Mouse (Mus musculus): ENCODE measurements at regions not wholly inside any gene's neighbourhood (a gene's known extent, or its start where the extent isn't known, plus 50 kb on each side); places are given as distances from the start of the nearest gene placed in this dataset.

DNA sequence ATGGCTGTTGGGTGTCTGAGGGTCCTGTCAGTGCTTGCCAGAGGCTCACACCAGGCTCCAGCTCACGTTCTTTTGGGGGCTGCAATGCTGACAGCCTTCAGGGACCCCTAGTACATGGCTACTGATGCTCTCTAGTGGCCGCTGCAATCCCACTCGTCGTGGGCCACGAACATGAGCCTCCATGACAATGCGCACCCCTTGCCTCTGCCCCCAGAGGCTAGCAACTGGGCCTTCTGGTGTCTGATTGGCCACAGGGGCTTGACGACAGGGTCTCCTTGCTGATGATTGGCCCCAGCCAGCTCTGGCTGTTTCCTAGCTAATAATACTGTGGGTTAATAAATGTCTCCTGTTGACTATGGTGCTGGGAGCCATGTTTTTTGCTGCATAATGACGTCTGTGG lies 61.1 kb downstream of the Rtl1 start:
- in situ Hi-C loops (cut with MboI, MseI) = no loop called here

DNA sequence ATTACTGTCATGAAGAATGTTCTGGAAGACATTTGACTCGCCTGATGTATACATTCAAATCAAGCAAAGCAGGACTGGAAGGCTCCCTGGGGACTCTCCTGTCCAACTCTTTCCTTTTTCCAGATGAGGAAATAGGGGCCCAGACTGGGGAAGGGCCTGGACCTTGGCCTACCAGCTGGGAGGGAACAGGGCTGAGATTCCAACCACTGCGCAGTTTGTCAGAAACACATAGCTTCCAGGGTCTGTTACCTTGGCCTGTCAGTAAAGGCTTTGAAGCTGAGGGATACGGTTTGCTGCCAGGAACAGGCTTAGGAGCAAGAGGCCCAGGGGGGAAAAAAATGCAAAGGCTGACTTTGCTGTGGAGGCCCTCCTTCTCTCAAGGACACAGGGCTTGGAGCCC lies 61.5 kb downstream of the Rtl1 start:
- in situ Hi-C loops (cut with MboI, MseI) = no loop called here

DNA sequence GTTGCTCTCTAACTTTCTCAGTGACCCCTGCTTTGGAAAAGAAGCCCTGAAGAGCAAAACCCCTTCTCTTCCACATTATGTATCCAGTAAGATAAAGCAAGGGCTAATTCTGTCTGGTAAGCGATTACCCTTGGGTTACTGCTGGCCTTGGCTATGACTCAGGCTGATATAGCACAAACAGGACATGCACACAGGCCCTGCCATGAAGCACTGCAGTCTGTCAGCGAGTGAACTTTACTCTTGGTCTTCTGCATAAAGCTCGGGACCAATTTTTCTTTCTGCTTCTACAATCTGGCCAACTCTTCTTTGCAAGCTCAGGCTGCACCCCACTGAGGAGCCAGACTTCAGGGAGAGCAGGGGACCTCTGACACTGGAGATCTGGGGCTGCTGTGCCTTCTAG lies 63.6 kb downstream of the Rtl1 start:
- in situ Hi-C loops (cut with MboI, MseI) = no loop called here

DNA sequence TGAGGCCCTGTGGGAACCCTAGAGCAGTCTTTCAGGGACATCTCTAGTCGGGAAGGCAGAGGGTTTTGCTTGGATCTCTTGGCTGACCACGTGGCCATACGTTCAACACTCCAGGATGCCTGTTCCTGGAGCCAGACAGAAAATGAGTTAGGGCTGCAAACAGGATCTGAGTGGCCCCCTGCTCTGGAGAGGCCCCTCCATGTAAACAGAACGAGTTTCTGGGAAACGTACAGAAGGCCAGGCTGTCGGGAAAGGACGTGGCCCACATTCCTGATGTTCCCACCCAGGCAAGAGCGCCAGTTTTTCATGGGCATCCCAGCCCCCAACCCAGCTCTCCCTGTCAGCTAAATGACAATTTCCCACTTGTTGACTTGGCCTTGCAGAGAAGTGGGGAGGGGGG lies 67.7 kb downstream of the Rtl1 start:
- in situ Hi-C loops (cut with MboI, MseI) = loop anchor here in 1 of 2 experiments (5.0 kb wide), 1 partner anchor 75 kb away; no protein-coding TSS in a partner anchor

DNA sequence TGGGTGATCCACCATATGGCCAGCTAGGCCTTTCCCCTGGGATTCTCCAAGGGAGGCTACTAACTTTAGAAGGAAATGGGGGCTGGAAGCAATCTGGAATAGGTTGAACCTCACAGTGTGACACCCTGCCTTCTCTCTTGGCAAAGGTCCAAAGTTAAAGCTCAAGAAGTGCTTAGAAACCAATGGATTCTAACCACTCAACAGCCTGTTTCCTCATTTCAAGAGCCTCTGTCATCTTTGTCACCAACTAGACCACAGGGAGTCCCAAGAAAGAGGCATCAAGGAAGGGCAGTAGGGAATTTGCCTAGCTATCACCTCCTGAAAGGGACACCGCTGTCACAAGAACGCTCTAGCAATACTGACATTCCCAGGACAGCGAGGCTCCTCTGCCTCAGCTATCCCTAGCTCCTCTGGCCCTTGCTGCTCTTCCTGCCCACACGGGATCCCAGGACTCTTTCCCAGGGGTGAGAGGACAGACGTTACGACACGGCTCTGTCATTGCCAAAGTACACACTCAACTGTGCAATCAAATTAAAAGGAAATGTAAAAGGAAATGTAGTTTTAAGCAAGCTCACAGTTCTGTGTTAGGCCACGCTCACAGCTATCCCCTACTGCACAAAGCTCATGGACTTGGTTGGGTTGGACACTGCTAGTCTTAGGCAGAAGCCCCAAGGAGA lies 68.6 kb downstream of the Rtl1 start:
- in situ Hi-C loops (cut with MboI, MseI) = loop anchor here in 1 of 2 experiments (5.0 kb wide), 1 partner anchor 74 kb away; no protein-coding TSS in a partner anchor

DNA sequence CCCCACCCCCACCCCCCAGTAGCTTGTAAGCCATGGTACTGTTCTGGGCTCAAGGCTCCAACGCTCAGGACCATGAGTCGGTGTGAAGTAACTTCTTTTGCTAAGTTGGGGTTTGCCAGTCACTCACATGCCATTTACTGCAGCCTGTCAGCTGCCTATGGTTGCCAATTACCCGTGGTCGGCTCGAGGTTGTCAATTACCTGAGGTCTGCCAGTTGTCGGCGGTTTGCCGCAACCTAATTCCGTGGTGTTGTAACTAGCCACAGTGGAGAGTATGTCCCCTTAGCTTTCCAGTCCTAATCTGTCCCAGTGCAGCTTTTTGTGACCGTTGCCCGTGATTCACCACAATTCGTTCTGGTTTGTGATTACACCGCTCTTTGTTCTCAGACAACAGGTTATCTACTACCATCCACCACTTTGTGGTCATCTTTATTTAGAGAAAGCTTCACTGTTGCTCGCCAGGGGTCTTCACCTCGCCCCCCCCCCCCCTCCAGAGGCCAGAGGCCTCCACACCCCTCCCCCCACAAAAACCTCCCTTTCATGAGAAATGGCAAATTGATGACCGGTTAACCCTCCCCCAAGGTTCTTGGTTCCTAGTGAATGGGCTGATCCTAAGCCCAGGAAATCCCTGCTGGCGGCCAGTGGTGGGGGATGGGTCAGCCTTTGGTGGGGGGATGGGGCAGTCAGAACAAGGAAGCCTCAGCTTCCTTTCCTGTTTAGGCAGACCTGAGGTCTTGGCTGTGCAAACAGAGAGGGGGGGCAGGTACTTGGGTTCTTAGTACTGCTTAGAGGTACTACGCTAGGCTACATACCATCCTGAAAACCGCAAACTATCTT lies 69.7 kb downstream of the Rtl1 start:
- in situ Hi-C loops (cut with MboI, MseI) = loop anchor here in 1 of 2 experiments (5.0 kb wide), 1 partner anchor 73 kb away; no protein-coding TSS in a partner anchor

DNA sequence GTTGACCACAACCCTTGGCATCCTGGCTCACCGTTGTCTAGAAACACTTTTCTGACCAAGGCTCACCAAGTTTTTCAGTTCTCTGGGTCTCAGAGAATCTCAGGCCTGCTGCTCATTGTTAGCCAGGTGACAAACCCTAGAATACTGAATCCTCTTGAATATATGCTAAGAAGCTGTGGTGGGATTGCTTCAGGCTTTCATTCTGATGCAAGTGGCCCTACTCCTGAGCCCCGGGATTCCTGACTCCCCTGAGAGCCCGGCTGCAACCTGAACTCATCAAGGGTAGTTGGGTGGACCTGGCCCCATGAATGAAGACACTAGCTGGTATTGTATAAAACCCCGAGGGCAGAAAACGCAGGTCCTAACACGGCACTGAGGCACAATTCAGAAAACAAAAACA lies 70.6 kb downstream of the Rtl1 start:
- in situ Hi-C loops (cut with MboI, MseI) = no loop called here

DNA sequence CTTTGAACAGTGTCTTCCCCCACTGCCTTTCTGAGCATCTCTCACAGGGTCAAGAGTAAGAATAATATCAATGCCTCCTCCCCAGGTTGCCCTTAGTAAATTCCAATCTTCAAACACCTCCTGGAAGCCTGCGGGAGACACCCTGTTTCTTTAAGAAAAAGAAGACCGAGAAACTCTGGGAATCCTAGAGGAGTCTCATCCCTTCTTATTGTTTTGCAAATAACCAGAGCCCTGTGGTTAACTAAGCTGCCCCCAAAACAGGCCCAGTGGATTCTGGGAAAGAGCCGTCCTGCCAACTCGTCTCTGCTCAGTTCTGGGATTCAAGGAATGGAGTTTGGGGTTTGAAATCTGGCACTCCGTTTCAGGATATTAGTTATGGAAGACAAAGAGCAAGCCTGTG lies 71.2 kb downstream of the Rtl1 start:
- in situ Hi-C loops (cut with MboI, MseI) = no loop called here

DNA sequence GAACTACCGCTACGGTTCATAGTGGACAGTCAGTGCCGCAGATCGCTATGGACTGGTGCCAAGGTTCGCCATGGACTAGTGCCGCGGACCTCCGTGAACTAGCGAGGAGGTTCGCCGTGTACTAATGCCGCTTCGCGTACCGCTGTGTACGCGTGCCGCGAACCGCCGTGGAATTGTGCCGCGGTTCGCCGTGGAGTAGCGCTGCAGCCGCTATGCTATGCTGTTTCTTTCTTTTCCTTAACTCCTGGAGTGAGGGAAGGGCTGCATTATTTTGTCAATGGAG lies 71.9 kb downstream of the Rtl1 start:
- in situ Hi-C loops (cut with MboI, MseI) = no loop called here

DNA sequence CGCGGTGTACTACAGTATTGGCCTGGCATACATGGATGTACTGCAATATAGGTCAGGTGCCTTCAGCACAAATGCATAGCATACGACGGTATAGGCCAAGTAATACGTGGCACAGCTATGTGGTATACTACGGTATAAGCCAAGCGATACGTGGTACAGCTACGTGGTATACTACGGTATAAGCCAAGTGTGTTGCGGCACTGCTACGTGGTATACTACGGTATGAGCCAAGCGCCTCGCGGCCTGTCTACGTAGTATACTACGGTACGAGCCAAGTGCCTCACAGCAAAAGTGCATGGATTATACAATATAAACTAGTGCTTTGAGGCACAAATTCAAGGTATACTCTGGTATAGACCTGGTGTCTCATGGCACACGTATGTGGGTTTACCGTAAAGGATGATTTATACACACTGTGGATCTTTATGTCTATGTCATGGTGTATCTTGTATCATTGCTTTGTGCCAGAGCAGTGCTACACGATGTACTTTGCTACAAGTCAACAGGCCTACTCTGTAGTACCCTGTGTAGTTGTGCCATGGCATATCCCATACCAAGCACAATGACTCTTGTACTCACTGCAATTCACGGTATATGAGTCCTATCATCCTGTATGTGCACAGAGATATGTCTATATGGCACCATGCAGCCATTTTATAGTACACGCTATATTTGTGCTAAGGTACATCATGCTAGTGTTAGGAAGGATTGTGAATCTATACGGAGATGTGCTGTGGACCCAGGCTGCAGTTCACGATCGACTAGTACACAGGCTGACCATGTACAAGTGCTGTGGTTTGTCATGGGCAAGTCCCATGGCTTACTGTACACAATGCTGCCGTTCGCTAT lies 72.5 kb downstream of the Rtl1 start:
- in situ Hi-C loops (cut with MboI, MseI) = no loop called here

DNA sequence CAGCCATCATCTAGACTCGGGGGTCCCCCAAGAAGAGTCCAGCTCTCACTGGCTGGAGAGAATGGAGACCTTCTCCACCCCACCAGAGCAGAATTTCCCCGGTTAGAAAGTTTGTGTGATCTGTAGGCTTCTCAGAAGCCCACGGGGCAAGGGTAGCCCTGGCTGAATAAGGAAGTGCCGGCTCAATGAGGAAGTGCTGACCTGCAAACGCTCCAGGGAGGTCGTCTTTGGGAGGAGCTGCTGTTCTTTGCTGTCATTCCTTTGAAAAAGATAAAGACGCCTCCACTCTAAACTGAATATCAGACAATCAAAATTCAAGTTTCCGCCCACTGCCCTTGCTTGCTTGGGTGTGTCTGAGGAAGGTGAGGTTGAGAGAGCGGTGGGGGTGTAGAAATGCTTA lies 73.0 kb downstream of the Dlk1 start:
- in situ Hi-C loops (cut with MboI, MseI) = no loop called here

DNA sequence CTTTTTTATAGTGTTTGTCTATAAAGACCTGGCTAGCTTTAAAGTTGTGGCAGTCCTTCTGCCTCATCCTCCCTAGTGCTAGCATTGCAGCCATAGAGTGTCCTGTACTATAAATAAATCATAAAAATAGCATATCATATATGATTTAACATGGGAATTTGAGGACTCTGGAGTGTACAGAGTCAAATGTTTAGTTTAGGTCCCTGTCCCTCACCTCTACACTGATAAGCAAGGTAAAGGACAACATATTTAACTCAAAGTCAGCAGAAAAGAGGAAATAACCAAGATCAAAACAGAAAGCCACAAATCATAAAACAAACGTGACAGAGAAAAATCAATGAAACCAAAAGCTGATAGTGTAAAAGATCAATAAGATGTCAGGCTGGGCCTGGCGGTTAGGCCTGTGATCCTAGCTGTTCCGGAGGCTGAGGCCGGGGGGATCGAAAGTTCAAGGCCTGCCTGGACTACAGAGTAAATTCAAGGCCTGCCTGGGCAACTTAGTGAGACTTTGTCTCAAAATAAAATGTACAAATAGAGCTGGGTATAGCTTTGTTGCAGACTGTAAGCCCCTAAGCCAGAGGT lies 68.7 kb downstream of the Dlk1 start:
- in situ Hi-C loops (cut with MboI, MseI) = no loop called here

DNA sequence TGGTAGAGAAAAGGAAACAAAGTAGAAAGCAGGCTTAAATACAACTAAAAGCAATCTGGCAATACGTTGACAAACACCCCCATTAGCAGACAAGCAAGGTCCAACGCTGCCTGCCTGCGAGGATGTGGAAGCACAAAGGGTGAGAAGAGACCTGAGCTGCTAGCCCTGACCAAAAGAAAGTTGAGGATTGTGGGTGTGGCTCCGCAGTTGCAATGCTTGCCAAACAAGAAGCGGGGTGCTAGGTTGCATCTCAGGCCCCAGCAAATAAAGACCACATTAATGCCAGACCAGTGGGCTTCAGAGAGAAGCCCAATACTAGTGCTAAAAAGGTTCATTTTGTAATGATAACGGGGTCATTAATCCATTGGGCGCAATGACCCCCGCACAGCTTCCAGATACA lies 67.8 kb downstream of the Dlk1 start:
- in situ Hi-C loops (cut with MboI, MseI) = no loop called here

DNA sequence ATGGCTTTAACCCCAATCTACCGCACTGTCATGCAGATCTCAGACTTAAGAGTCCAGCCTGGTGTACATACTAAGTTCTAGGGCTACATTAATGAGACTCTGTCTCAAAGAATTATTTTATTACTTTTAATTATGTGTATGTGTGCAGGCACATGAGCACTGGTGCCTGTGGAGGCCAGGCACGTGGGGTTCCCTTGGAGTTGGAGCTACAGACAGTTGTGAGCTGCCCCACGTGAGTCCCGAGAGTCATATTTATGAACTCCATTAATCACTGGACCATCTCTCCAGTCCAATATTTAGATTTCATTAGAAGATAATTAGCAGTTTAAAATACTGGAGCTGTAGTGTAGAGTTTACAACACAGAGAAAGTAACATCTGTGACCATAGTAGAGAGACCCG lies 67.2 kb downstream of the Dlk1 start:
- in situ Hi-C loops (cut with MboI, MseI) = no loop called here

DNA sequence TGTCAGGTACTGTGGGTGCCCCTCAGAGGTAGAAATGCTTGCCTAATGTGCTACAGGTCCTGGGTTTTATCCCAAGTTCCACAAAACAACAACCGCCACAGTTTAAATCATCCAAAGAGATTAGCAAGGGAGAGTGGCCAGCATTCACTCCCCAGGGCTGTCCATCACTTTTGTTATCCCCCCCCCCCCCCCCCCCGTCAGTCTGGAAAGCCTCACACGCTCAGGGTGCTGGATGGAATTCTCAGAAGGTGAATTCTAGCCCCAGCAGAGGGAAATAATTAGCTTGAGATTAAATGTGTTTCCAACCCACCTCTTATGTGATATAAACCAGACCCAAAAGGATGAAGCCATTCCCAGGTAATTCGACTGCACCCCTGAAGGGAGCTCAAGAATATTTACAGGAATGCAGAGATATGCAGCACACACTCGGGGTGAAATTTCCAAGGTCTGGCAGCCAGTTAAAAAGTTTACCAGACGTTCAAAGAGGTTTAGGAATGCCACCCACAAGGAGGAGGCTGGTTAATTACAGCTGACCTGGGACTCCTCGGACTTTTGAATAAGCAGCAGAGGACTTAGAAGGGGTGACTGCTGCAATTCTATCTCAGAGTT lies 65.9 kb downstream of the Dlk1 start:
- in situ Hi-C loops (cut with MboI, MseI) = no loop called here

DNA sequence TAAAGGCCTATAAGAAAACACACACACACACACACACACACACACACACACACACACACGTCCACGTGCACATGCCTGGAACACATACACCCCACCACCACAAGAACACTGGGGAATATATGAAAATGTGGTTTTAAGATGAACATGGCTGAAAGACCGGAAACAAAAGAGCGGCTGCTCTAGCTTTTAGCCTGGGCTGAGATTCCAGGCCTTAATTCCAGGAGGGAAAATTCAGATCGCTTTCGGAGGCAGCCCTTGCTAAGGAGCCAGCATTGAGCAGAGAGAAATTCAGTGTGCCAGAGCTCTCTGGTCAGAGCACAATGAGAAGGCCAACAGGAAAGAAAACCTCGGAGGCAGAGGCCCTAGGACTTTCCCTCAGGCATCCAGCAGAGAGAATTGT lies 65.1 kb downstream of the Dlk1 start:
- in situ Hi-C loops (cut with MboI, MseI) = no loop called here

DNA sequence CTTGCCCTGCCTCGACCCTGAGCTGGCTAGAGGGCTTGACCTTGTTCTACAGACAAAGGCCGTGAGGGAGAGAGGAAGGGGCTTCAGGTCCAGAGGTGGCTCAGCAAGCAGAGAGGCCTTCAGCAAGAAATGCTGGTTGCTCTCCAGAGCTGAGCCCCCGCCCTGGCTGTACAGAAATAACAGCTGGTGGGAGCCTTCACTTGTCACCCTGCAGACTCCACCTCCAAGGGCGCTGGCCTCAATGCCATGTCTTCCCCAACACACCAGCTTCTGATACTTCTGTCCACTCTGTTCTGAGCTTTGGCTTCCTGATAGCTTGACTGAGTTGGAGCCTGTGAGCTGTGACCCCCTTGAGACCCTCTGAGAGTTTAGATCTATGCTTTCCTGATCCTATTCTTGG lies 64.3 kb downstream of the Dlk1 start:
- in situ Hi-C loops (cut with MboI, MseI) = no loop called here

DNA sequence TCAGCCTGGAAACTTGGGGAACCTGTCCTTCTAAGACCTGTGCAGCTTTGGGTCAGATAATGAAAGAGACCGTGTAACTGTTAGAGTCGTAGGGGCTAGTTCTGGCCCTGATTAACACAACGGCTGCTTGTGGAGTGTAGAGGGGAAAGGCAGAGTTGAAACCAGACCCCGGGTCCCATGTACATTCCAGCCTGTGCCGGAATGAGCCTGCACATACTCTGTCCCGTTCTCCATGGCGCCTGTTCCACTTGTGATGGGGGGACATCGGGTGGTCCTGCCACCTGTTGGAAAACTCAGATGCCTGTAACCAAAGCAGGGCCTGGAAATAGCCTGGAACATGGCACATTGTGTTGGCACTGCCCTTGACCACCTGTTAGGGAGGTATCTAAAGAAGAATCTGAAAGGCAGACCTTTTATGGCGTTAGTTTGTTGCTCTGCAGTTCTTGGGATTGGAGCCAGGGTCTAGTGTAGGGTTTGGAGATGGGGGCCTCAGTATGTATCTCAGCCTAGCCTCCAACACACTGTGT lies 61.7 kb downstream of the Dlk1 start:
- in situ Hi-C loops (cut with MboI, MseI) = no loop called here

Data from T-helper 17 cell (primary cell).